Mouse (Mus musculus): ENCODE data around the gene Pnmt. TPM values are rescaled to one million over a fixed set of nuclear protein-coding genes. Genes with fewer than 3 reads are reported as not detected.

Pnmt gene
- total RNA-seq, 2 experiments from 2014 or later, result 0.84 to 0.90 TPM

DNA sequence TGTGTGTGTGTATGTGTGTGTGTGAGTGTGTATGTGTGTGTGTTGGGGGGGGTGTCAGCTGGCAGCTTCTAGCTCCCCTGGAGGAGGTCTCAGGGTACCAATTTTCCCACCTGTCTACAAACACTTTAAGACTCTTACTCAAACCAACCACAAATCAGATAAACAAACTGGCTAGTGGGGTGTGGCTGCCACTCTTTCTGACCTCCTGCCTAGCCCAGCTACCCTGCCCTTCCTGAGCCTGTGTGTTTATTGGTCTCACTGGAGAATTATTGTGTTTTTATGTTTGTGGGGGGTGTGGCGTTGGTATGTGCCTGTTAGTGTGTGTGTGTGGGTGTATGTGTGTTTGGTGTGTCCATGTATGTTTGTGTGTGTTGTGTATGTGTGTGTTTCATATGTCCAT, 30.8 kb downstream of the Pnmt start:
- DNase-seq, result no peak

DNA sequence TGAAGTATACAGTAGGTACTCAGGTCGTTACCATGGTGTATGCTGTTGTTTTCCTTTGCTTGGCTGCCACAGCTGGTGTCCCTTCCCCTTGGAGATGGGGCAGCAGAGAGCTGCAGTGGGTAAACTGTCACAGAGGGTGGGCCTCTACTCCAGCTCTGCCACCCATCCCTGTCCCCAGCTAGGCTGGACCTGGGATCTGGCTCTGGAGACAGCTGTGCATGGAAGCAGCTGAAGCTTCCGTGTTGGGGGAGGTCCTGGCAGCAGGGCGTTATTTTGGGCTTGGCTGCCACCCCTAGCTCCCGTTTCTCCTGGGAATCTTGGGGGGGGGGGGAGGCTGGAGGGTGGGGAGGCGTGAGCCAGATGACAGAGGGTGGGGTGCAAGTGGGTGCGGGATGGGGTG, 32.0 kb downstream of the Pnmt start:
- DNase-seq, result no peak

DNA sequence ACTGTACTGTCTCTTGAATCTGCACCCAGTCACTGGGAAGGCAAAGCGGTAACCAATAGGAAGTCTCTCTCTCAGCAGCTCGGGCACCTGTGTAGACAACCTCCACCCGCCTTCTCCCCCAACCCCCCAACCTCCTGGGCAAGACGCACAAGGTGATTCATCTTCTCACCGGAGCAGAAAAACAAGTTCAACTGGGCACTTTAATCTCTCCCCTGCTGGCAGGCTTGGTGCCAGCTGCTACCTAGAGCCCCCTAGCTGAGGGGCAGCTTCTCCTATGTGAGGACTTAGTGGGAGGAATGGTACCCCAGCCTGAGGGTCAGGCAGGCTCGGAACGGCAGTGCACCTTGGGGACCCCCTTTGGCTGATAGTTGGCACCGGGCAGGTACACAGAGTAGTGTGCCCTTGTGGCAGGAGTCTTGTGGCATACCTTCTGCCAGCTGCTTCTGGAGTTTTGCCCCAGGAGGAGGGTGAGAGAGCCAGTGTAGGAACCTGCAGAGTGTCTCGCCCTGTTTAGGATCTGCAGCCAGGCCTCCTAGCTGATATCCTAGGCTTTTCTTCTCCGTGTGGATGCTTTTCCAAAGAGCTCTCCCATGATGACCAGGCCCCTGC, 32.8 kb downstream of the Pnmt start:
- DNase-seq, result no peak

DNA sequence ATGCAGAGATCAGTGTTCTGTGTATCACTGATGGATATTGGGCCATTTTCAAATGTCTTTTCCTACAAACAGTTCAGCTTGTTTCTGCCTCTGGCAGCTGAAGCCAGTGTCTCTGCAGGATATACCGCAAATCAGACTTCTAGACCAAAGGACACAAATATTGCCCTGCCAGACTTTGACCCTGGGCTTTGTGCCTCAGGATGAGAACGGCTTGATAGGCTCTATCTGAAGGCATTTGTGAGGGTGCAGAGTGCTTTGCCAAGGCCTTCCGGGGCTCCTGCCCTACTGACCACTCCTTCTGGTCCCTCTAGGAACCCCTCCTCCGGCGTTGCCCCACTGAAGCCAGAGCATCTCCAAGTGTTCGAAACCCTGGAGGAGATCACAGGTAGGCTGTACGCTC, 40.3 kb downstream of the Pnmt start:
- no peak for DNase-seq

GRCm38 (mm10) chr11:98428436-98428835, 42.2 kb downstream of the Pnmt start:
- DNase-seq, result no peak

- no peak for DNase-seq
These were observed 45.7 kb downstream of the Pnmt start for GRCm38 (mm10) chr11:98431743-98432502.

DNA sequence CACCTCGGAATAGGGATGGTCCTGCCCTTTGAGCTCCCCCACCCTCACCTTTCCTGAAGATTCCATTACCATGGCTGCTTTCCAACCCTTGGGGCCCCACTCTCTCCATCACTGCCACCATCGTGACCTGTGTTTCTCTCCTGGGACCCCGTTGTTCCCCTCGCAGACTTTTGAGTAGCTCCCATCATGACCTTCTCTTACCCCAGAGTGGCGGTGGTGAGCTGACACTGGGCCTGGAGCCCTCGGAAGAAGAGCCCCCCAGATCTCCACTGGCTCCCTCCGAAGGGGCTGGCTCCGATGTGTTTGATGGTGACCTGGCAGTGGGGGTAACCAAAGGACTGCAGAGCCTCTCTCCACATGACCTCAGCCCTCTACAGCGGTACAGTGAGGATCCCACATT, 49.5 kb downstream of the Pnmt start:
- no peak for DNase-seq

- DNase-seq, result no peak
These were observed 51.2 kb downstream of the Pnmt start for GRCm38 (mm10) chr11:98437441-98437840.

Other genes starting within 250 kb of the Pnmt start
- gene Fbxl20, start 236.0 kb upstream of the Pnmt start, total RNA-seq (2021), result 10 to 100 TPM; 19.1 to 22.2 TPM
- gene Med1, start 193.2 kb upstream of the Pnmt start, total RNA-seq (2021), result 10 to 100 TPM; 37.3 to 39.0 TPM
- gene Cdk12, start 183.4 kb upstream of the Pnmt start, total RNA-seq (2021), result 10 to 100 TPM; 18.2 to 22.1 TPM
- not detected for gene Neurod2, start 56.8 kb upstream of the Pnmt start, total RNA-seq (2021)
- 1 to 10 TPM; 4.3 to 5.1 TPM for gene Ppp1r1b, start 38.0 kb upstream of the Pnmt start, total RNA-seq (2021)
- gene Stard3, start 28.1 kb upstream of the Pnmt start, total RNA-seq (2021), result 10 to 100 TPM; 15.8 to 20.6 TPM
- 1,000 to 10,000 TPM; 1,636 to 2,096 TPM for gene Tcap, start 2.6 kb upstream of the Pnmt start, total RNA-seq (2021)
- gene Pgap3, start 14.0 kb downstream of the Pnmt start, total RNA-seq (2021), result 1 to 10 TPM; 8.1 to 9.1 TPM
- 1 to 10 TPM; 5.6 to 5.9 TPM for gene Erbb2, start 26.0 kb downstream of the Pnmt start, total RNA-seq (2021)
- 10 to 100 TPM; 63.9 to 65.9 TPM for gene Mien1, start 52.5 kb downstream of the Pnmt start, total RNA-seq (2021)
- under 1 TPM; 0.21 to 0.30 TPM for gene Grb7, start 59.9 kb downstream of the Pnmt start, total RNA-seq (2021)
- gene Ikzf3, start 159.6 kb downstream of the Pnmt start, total RNA-seq (2021), result 1 to 10 TPM in 1 of 2 experiments, under 1 TPM in 1; 0.89 to 5.0 TPM
- not detected for gene Zpbp2, start 164.6 kb downstream of the Pnmt start, total RNA-seq (2021)
- gene Ormdl3, start 200.9 kb downstream of the Pnmt start, total RNA-seq (2021), result 10 to 100 TPM; 42.6 to 47.5 TPM
- not detected for gene Lrrc3c, start 211.8 kb downstream of the Pnmt start, total RNA-seq (2021)
- 10 to 100 TPM in 1 of 2 experiments, 1 to 10 TPM in 1; 6.6 to 10.4 TPM for gene Gm12355, start 239.2 kb downstream of the Pnmt start, total RNA-seq (2021)
- 1 to 10 TPM; 3.0 to 3.1 TPM for gene Gsdma3, start 239.9 kb downstream of the Pnmt start, total RNA-seq (2021)